Mouse (Mus musculus) G1E (cell line): Measurements from ENCODE around the gene Kcnma1.

Source experiments
- CTCF ChIP-seq: IDR thresholded peaks from 2 replicates; pipeline ENCODE4 v1.5.1; 2012; ENCODE audit warnings: low read depth, low read length, inconsistent platforms, mixed read lengths
- GATA2 ChIP-seq: IDR thresholded peaks from 2 replicates; pipeline ENCODE4 v1.6.1; 2012; ENCODE audit warnings: low read depth, low read length, inconsistent platforms, borderline replicate concordance

DNA sequence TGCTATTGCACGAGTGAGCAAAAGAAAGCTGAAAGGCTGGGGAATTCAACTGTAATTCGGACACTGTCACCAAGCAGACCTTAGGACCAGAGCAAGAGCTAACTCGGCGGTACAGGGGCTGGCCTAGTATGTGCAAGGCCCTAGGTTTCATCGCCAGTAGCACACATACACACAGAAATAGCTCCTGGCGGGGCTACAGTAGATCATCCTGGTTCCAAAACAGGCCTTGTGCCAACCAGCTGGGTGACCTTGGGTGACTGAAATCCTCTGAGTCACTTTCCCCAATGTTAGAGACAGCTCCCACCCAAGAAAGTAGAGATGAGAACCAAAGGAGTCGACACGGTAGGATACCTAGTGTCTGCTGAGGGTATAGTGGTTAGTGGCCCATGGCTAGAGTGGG is 72.2 kb downstream of the Kcnma1 start:
- no peak for TF ChIP-seq CTCF
- no peak for TF ChIP-seq GATA2
